Mouse (Mus musculus): ENCODE data around the gene Cnot11. TPM values are rescaled to one million over a fixed set of nuclear protein-coding genes. Genes with fewer than 3 reads are reported as not detected.

Cnot11 gene
- polyA plus RNA-seq, 1 experiment, result 22.0 TPM

DNA sequence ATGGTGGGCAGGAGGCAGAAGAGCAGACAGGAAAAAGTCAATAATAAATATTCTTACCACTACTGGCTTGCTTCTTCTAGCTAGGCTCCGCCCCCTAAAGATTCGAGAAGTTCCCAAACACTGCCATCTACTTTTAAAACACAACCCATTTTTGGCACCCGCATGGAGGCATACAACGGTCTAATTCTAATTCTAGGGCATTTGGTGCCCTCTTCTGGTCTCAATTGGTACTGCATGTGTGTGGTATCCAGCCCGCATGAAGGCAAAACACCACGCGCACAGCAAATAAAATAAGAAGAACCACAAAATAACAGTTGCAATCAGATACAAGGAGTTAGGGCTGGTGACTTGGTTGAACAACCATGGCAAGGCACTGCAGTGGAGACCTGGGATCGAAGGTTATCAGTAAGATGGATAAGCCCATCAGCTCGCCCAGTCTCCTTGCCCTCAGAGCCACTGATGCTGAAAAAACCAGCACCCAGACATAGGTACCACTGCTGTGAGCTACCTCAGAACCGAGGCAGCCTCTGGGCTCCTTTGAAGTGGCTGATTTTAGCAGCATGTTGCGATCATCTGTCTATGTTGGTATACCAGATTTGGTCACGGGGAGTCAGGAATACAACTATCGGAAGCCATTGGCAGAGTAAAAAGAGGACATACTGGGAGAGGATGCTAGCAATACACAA is 4.4 kb upstream of the Cnot11 start:
- H3K4me1 ChIP-seq (ENCODE audit: control insufficient read depth, insufficient read depth, low read length), result peaks cover 14% of the 10 kb centered on the region
- TF ChIP-seq CTCF (IDR thresholded peaks at IDR 0.05; ENCODE audit: low read depth, low read length) (peak; percentile 49), POLR2A (IDR thresholded peaks at IDR 0.05; ENCODE audit: borderline replicate concordance, low read depth, low read length) (no peak)
- no peak overlapping the region for H3K4me3 ChIP-seq (ENCODE audit: insufficient read depth, low read length)
- no peak overlapping the region for H3K27ac ChIP-seq (ENCODE audit: insufficient read depth, low read depth, low read length)

DNA sequence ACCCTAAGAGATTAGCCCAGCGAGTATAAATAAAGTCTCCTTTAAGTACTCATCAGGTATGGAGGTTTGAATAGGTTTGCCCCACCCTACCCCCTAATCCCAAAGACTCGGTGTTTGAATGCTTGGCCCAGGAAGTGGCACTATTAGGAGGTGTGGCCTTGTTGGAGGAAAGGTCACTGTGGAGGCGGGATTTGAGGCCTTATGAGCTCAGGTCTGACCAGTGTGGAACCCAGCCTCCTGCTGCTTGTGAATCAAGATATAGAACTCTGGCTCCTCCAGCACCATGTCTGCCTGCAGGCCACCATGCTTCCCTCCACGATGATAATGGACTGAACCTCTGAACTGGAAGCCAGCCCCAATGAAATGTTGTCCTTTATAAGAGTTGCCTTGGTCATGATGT is 3.8 kb upstream of the Cnot11 start:
- TF ChIP-seq POLR2A (IDR thresholded peaks at IDR 0.05; ENCODE audit: borderline replicate concordance, low read depth, low read length), result no peak
- TF ChIP-seq CTCF (IDR thresholded peaks at IDR 0.05; ENCODE audit: low read depth, low read length), result no peak
- Histone ChIP-seq H3K4me1 (ENCODE audit: control insufficient read depth, insufficient read depth, low read length) (peaks cover 11% of the 10 kb centered on the region), H3K27ac (ENCODE audit: insufficient read depth, low read depth, low read length) (no peak overlapping the region), H3K4me3 (ENCODE audit: insufficient read depth, low read length) (no peak overlapping the region)

DNA sequence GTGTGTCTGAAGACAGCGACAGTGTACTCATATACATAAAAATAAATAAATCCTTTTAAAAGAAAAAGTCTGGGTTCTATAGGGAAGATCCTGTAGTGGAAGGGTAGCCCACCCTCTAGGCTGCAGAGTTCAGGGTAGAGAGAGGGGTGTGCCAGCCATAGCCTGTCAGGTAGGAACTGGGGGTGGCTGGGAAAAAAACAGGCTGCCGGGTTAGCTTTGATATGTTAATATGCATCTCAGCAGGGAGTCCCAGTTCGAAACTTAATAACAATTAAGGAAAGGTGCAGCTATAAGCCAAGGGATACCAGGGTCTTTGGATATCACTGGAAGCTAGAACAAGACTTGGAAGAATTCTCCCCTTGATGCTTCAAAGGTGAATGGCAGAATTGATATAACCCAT is 875 bp upstream of the Cnot11 start:
- Histone ChIP-seq H3K27ac (ENCODE audit: insufficient read depth, low read depth, low read length) (no peak overlapping the region), H3K4me3 (ENCODE audit: insufficient read depth, low read length) (no peak overlapping the region), H3K4me1 (ENCODE audit: control insufficient read depth, insufficient read depth, low read length) (peaks cover 4% of the 10 kb centered on the region; the same call in 1 of the 2 replicates)
- TF ChIP-seq CTCF (IDR thresholded peaks at IDR 0.05; ENCODE audit: low read depth, low read length), result no peak
- no peak for TF ChIP-seq POLR2A (IDR thresholded peaks at IDR 0.05; ENCODE audit: borderline replicate concordance, low read depth, low read length)

DNA sequence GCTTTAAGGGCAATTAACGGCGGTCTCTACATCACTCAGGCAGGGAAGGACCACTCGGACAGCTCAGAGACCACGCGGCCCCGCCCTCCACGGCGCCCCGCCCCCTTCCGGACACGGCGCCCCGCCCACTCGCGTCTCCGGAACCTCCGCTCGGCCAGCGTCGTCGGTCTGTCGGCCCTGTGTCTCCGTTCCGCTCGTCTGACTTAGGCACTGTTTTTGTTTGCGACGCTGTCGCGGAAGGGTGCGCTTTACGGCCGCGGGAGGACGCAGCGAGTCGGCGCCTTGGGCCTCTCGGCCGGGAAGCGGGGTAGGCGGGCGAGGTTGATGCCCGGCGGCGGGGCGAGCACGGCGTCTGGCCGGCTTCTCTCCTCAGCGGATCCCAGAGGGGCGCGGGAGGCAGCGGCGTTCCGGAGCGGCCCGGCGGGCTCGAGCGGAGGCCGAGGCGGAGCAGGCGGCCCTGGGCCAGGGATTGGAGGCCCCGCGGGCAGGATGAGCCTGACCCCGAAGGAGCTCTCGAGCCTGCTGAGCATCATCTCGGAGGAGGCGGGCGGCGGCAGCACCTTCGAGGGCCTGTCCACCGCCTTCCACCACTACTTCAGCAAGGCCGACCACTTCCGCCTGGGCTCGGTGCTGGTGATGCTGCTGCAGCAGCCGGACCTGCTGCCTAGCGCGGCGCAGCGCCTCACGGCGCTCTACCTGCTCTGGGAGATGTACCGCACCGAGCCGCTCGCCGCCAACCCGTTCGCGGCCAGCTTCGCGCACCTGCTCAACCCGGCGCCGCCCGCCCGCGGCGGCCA is 921 bp downstream of the Cnot11 start:
- H3K4me1 ChIP-seq (ENCODE audit: control insufficient read depth, insufficient read depth, low read length), result peaks cover 4% of the 10 kb centered on the region; the same call in 1 of the 2 replicates
- TF ChIP-seq POLR2A (IDR thresholded peaks at IDR 0.05; ENCODE audit: borderline replicate concordance, low read depth, low read length), result no peak
- TF ChIP-seq CTCF (IDR thresholded peaks at IDR 0.05; ENCODE audit: low read depth, low read length), result no peak
- H3K27ac ChIP-seq (ENCODE audit: insufficient read depth, low read depth, low read length), result peak overlapping the region; percentile 60
- peak overlapping the region; percentile 98 for H3K4me3 ChIP-seq (ENCODE audit: insufficient read depth, low read length)

DNA sequence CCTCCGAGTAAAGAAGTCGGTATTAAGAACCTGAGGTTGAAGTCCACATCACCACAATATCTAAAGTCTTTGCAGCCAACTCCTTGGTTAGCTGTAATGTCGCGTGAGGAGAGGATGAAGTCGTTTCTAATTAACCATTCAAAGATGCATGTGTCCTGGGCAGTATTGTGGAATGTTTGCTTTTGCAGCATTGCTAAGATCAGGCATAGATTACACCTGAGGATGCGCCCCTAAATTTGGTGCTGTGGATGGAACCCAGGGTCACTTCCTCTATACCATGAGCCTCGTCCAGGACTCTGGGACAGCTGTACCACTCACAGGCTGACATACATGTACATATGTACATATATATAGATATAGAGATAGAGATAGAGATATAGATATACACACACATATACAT is 1.9 kb downstream of the Cnot11 start:
- peak overlapping the region; percentile 98 for H3K4me3 ChIP-seq (ENCODE audit: insufficient read depth, low read length)
- no peak for TF ChIP-seq CTCF (IDR thresholded peaks at IDR 0.05; ENCODE audit: low read depth, low read length)
- H3K4me1 ChIP-seq (ENCODE audit: control insufficient read depth, insufficient read depth, low read length), result peaks cover 4% of the 10 kb centered on the region; the same call in 1 of the 2 replicates
- H3K27ac ChIP-seq (ENCODE audit: insufficient read depth, low read depth, low read length), result no peak overlapping the region

DNA sequence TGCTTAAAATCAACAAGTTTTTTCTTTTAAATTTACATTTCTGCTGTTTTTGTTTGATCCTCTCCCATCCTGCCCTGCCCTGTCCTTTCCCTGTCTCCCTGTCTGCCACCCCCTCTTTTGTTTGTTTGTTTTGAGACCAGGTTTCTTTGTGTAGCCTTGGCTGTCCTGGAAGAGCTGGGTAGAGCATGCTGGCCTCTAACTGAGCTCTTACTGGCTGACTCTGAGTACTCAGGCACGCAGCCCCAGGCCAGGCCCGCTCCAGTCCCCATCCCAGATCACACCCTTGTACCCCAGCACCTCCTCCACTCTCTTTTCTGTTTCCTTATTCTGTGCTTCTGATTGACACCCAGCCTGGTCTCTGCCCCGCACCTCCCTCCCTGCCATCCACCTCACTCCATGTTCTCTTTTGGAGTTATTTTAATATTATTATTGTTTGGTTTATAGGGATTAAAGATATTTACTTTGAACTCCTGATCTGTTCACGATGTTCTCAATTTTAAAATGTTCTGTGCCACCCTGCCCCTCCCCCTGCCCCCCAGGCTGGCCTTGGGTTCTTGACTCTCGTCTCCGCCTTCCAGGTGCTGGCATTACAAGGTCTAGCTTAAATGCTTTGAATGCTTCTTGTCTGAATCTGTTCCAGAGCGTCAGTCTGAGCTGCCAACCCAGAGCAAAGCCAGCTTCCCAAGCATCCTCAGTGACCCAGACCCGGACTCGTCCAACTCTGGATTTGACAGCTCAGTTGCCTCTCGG is 3.0 kb downstream of the Cnot11 start:
- Histone ChIP-seq H3K4me3 (ENCODE audit: insufficient read depth, low read length) (no peak overlapping the region), H3K4me1 (ENCODE audit: control insufficient read depth, insufficient read depth, low read length) (peaks cover 4% of the 10 kb centered on the region; the same call in 1 of the 2 replicates)

DNA sequence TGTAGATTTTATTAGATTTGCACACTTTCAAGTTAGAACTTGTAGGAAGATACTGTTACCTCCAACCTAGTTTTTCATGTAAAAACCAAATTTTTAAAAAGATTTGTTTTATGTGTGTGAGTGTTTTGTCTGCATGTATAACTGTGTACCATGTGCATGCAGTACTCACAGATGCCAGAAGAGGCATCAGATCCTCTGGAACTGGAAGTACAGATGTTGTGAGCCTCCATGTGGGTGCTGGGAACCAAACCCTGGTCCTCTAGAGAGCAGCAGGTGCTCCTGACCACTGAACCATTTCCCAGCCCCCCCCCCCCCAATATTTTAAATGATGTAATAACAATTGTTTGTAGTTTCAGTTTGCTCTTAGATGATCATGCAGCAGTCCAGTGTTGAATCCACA is 5.8 kb downstream of the Cnot11 start:
- TF ChIP-seq CTCF (IDR thresholded peaks at IDR 0.05; ENCODE audit: low read depth, low read length) (no peak), POLR2A (IDR thresholded peaks at IDR 0.05; ENCODE audit: borderline replicate concordance, low read depth, low read length) (no peak)
- Histone ChIP-seq H3K4me3 (ENCODE audit: insufficient read depth, low read length) (no peak overlapping the region), H3K27ac (ENCODE audit: insufficient read depth, low read depth, low read length) (no peak overlapping the region), H3K4me1 (ENCODE audit: control insufficient read depth, insufficient read depth, low read length) (peaks cover 4% of the 10 kb centered on the region; the same call in 1 of the 2 replicates)

More for the DNA sequence above, 3.0 kb downstream of the Cnot11 start:
- no peak overlapping the region for H3K27ac ChIP-seq (ENCODE audit: insufficient read depth, low read depth, low read length)
- TF ChIP-seq POLR2A (IDR thresholded peaks at IDR 0.05; ENCODE audit: borderline replicate concordance, low read depth, low read length) (no peak), CTCF (IDR thresholded peaks at IDR 0.05; ENCODE audit: low read depth, low read length) (no peak)

DNA sequence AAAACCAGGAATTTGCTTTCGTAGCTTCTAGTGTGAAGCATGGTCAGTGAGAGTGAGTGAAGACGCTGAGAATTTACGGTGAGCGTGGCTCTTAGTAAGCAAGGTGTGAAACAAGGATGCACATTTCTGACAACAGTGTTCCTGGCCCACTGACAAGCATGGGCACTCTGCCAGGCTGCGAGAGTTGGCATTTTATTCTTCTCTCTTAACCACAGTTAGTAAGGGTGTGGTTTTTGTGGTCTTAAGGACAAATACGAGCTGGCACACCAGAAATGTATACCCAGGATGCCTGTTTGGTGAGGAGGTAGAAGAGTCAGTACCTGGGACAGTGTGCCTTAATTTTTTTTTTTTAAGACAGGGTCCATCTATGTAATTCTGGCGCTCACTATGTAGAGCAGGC is 10.8 kb downstream of the Cnot11 start:
- TF ChIP-seq CTCF (IDR thresholded peaks at IDR 0.05; ENCODE audit: low read depth, low read length) (no peak), POLR2A (IDR thresholded peaks at IDR 0.05; ENCODE audit: borderline replicate concordance, low read depth, low read length) (no peak)

DNA sequence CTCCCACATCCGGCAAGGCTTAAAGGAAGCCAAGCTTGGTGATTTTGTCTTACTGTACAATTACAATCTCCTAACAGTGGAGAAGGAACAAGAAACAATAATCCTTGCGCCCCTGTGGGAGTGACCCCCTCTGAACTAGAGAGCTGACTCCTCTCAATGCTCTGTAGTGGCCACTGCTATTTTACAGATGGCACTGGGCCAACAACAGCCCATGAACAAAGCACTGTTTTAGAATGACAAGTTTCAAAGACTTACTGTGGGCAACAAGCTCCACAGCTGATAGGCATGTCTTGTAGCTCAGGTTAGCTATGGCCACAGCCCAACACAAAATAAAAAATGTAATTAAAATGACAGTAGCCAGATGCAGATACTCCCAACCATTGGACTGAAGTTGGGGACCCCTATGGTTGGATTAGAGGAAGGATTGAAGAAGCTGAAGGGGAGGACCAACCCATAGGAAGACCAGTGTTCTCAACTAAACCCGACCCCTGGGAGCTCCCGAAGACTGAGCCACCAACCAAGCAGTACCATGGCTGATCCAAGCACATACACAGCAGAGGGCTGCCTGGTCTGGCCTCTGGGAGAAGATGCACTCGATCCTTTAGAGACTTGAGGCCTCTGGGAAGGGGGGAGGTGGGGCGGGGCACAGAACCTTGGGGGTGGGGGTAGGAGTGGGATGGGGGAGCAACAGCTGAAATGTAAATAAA is 11.5 kb downstream of the Cnot11 start:
- TF ChIP-seq POLR2A (IDR thresholded peaks at IDR 0.05; ENCODE audit: borderline replicate concordance, low read depth, low read length), result no peak
- TF ChIP-seq CTCF (IDR thresholded peaks at IDR 0.05; ENCODE audit: low read depth, low read length), result no peak
- peaks cover 9% of the 10 kb centered on the region for H3K4me1 ChIP-seq (ENCODE audit: control insufficient read depth, insufficient read depth, low read length)
- no peak overlapping the region for H3K27ac ChIP-seq (ENCODE audit: insufficient read depth, low read depth, low read length)
- no peak overlapping the region for H3K4me3 ChIP-seq (ENCODE audit: insufficient read depth, low read length)

More for the DNA sequence above, 10.8 kb downstream of the Cnot11 start:
- H3K27ac ChIP-seq (ENCODE audit: insufficient read depth, low read depth, low read length), result no peak overlapping the region
- peaks cover 9% of the 10 kb centered on the region for H3K4me1 ChIP-seq (ENCODE audit: control insufficient read depth, insufficient read depth, low read length)
- H3K4me3 ChIP-seq (ENCODE audit: insufficient read depth, low read length), result no peak overlapping the region
